In genomic region chr8:107603026-107603425, GRCm38 (mm10) we compare ENCODE assay signal across 10 mouse cellular contexts. TPM values are rescaled to one million over a fixed set of nuclear protein-coding genes. Genes with fewer than 3 reads are reported as not detected.
A peak's percentile ranks its signal among the peaks of the same experiment; 100 is the strongest.
DNase-seq lines count a peak whose midpoint lies in the region; ATAC-seq and TF ChIP-seq lines count a peak whose summit lies in the region.
"Had no signal": no experiment of that assay in that cellular context is flagged by ENCODE, and none has a peak within 500 bp of the region (broad histone marks: within the 10 kb centered on the region; RNA-seq: fewer than 3 reads in every experiment).

No protein-coding gene starts in this region.

- H3K4me1 ChIP-seq in lung, embryonic 14.5 days (ENCODE audit: insufficient read depth) = no peaks in the 10 kb centered on the region
- H3K4me1 ChIP-seq in stomach, postnatal 0 days (replicated peaks; ENCODE audit: control insufficient read depth, insufficient read depth) = no peaks in the 10 kb centered on the region

- TF ChIP-seq EP300 in stomach, postnatal 0 days (optimal IDR thresholded peaks at IDR 0.05) = no peak

- H3K27ac ChIP-seq in lung, embryonic 14.5 days (ENCODE audit: low read depth) = no peak overlapping the region
- no peak overlapping the region for H3K27ac ChIP-seq in stomach, postnatal 0 days (replicated peaks)
- H3K27ac ChIP-seq: embryonic facial prominence, embryonic 13.5 days; midbrain, embryonic 12.5 days had no signal

- H3K36me3 ChIP-seq in lung, embryonic 14.5 days (ENCODE audit: insufficient read depth) = no peaks in the 10 kb centered on the region
- H3K36me3 ChIP-seq in stomach, postnatal 0 days (ENCODE audit: control insufficient read depth, insufficient read depth, low read length) = no peaks in the 10 kb centered on the region
- H3K36me3 ChIP-seq: embryonic facial prominence, embryonic 13.5 days; midbrain, embryonic 12.5 days had no signal

- H3K9ac ChIP-seq in lung, embryonic 14.5 days = no peak overlapping the region
- H3K9ac ChIP-seq in stomach, postnatal 0 days (ENCODE audit: low read length) = no peak overlapping the region
- H3K9ac ChIP-seq: embryonic facial prominence, embryonic 13.5 days; midbrain, embryonic 12.5 days had no signal

- ATAC-seq in lung, embryonic 14.5 days (ENCODE audit: insufficient read depth) = no peak
- ATAC-seq in stomach, postnatal 0 days (ENCODE audit: low FRiP score, low TSS enrichment) = no peak

- no peaks in the 10 kb centered on the region for H3K9me3 ChIP-seq in lung, embryonic 14.5 days (ENCODE audit: low read depth, low read length)
- no peaks in the 10 kb centered on the region for H3K9me3 ChIP-seq in stomach, postnatal 0 days (ENCODE audit: control insufficient read depth, low read length)
- H3K9me3 ChIP-seq: embryonic facial prominence, embryonic 13.5 days; midbrain, embryonic 12.5 days had no signal

- WGBS in lung, embryonic 14.5 days = 5% methylated on average over 7 of the region's 7 CpGs
- 3% methylated on average over 7 of the region's 7 CpGs for WGBS in stomach, postnatal 0 days

- H3K4me3 ChIP-seq in lung, embryonic 14.5 days (ENCODE audit: low read depth, low read length) = no peak overlapping the region
- H3K4me3 ChIP-seq in stomach, postnatal 0 days (ENCODE audit: low read depth, low read length) = no peak overlapping the region
- H3K4me3 ChIP-seq: embryonic facial prominence, embryonic 13.5 days; midbrain, embryonic 12.5 days had no signal

- peak; percentile 19 to 71 for DNase-seq in heart, adult 18-20 months
- DNase-seq in heart, adult 9 months (ENCODE audit: low spot score in 2 of 2) = no peak
- peak; percentile 75 for DNase-seq in urinary bladder, postnatal 14 days (ENCODE audit: low spot score)
- no peak for DNase-seq in urinary bladder, postnatal 10 days (ENCODE audit: low spot score)
- DNase-seq in cerebellum, postnatal 10 days = peak; percentile 87 to 91
- DNase-seq in induced T-regulatory cell, adult 2 months (ENCODE audit: low read depth) = peak; percentile 81
- DNase-seq in lung, embryonic 14.5 days = peak; percentile 94
- DNase-seq in stomach, postnatal 0 days (ENCODE audit: low spot score) = peak; percentile 70

- H3K27me3 ChIP-seq in lung, embryonic 14.5 days (ENCODE audit: insufficient read depth, low read length) = no peaks in the 10 kb centered on the region
- H3K27me3 ChIP-seq in stomach, postnatal 0 days (ENCODE audit: control insufficient read depth, insufficient read depth, low read length) = no peaks in the 10 kb centered on the region
- H3K27me3 ChIP-seq: embryonic facial prominence, embryonic 13.5 days had no signal

- no peak overlapping the region for H3K4me2 ChIP-seq in lung, embryonic 14.5 days
- no peak overlapping the region for H3K4me2 ChIP-seq in stomach, postnatal 0 days (replicated peaks; ENCODE audit: low read depth)
- H3K4me2 ChIP-seq: embryonic facial prominence, embryonic 13.5 days; midbrain, embryonic 12.5 days had no signal

- TF ChIP-seq CTCF in lung, embryonic 14.5 days (IDR thresholded peaks at IDR 0.05; ENCODE audit: low read depth) = peak; percentile 78
- TF ChIP-seq CTCF in stomach, postnatal 0 days (IDR thresholded peaks at IDR 0.05; ENCODE audit: low read depth) = peak; percentile 87

RNA-seq across cellular contexts. Expression of gene Psmd7, which starts 14.8 kb away (rescaled TPM):
- total RNA-seq in heart, adult 18-20 months (2021) = 100 to 1,000 TPM in 1 of 2 experiments, 10 to 100 TPM in 1; 99.4 to 103 TPM
- polyA plus RNA-seq in lung, embryonic 14.5 days (2014; fragmentation: Nextera tagmentation; extraction: Ambion mirVana) = 260 and 269 TPM in 2 replicates
- 180 and 186 TPM in 2 replicates for polyA plus RNA-seq in stomach, postnatal 0 days (2015; fragmentation: Nextera tagmentation; extraction: Ambion mirVana)

Comparison
In these comparisons a context has a peak if more than half of its experiments do, and no peak if none do; other contexts are left out.
1. DNase-seq: peak in heart, adult 18-20 months (2 of 2), urinary bladder, postnatal 14 days (single experiment), cerebellum, postnatal 10 days (2 of 2), induced T-regulatory cell, adult 2 months (single experiment), lung, embryonic 14.5 days (single experiment) and stomach, postnatal 0 days (single experiment); none in heart, adult 9 months (0 of 2) and urinary bladder, postnatal 10 days (single experiment).